Mouse (Mus musculus) CH12.LX (cell line): ENCODE data around the gene Ncor2.

ENCODE experiments used
- CTCF ChIP-seq, 2 experiments: IDR thresholded peaks in 1 of 2; conservative IDR thresholded peaks in 1 of 2; 2 replicates each; pipeline ENCODE4 v1.5.1; 2011 to 2012; ENCODE audit warnings: low read depth in 2 of 2, low read length in 2 of 2, improper control_type of control experiment in 1 of 2, inconsistent platforms in 1 of 2, mild to moderate bottlenecking in 1 of 2, moderate library complexity in 1 of 2
- NRF1 ChIP-seq: IDR thresholded peaks from 2 replicates; pipeline ENCODE4 v1.6.1; 2014; ENCODE audit warnings: low read depth, mild to moderate bottlenecking, inconsistent platforms, low read length, improper control_type of control experiment, moderate library complexity
- POLR2AphosphoS2 ChIP-seq: IDR thresholded peaks from 2 replicates; pipeline ENCODE4 v1.6.1; 2011; ENCODE audit warnings: low read depth, low read length, improper control_type of control experiment

- TF ChIP-seq POLR2AphosphoS2: no peak
- no peak for TF ChIP-seq CTCF (conservative IDR thresholded peaks at IDR 0.05 in 1 of 2, IDR thresholded peaks at IDR 0.05 in 1 of 2; ENCODE audit: low read depth in 2 of 2, low read length in 2 of 2)
- TF ChIP-seq NRF1: no peak
These were observed 53.0 kb downstream of the Ncor2 start for GRCm38 (mm10) chr5:125125966-125126464.
